Mouse (Mus musculus) lung, adult 2 months (tissue): ENCODE results near the gene Dclk3.

Source experiments
- CTCF ChIP-seq: fragments of 200-500 bp; IDR thresholded peaks from 2 replicates; pipeline ENCODE4 v1.5.1; 2011; ENCODE audit warnings: mild to moderate bottlenecking, low read length, control low read depth; ENCODE audit not compliant: insufficient read depth
- POLR2A ChIP-seq: fragments of 200-500 bp; IDR thresholded peaks from 2 replicates; pipeline ENCODE4 v1.6.1; 2011; ENCODE audit warnings: low read depth, mild to moderate bottlenecking, control low read depth, low read length, borderline replicate concordance; ENCODE audit errors: extremely low read depth

GRCm38 (mm10) chr9:111500211-111500610 is 61.3 kb downstream of the Dclk3 start:
- TF ChIP-seq CTCF (no peak), POLR2A (no peak)
